Mouse (Mus musculus): ENCODE results near the gene Snx3. TPM values are rescaled to one million over a fixed set of nuclear protein-coding genes. Genes with fewer than 3 reads are reported as not detected.
A peak's percentile ranks its signal among the peaks of the same experiment; 100 is the strongest.

Gene Snx3
- polyA plus RNA-seq, 1 experiment from 2014 or later: 240 TPM

DNA sequence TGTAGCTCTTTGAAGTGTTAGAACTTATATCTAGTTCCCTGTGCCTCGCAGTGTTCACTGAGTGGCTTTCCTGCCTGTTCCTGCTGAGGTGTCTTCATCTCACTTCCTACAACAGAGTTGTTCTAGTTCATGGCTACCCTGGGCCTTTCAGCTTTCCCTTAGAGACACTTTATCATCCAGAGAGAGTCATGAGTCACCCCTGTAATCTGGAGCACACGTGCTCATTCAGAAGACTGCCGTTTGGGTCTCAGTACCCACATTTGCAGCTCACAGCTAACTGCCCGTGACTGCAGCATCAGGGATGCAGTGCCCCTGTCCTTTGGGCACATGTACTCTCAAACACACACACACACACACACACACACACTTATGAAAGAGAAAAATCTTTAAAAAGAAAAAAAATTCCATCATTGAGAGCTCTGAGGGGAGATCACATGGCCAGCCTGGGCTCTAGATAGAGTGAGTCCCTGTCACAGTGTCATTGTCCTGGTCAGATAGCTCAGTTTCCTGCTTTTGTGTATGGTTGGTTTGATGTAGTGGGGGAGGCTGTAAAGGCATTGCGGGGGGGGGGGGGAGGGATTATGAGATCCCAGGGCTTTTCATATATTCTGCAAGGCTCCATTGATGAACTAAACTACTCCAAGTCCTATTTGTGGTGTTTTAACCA is 19.6 kb downstream of the Snx3 start:
- H3K4me3 ChIP-seq: no peak overlapping the region
- no peak for DNase-seq (ENCODE audit: low spot score)
- no peaks in the 10 kb centered on the region for H3K27me3 ChIP-seq (ENCODE audit: low read depth, poor library complexity, severe bottlenecking)
- H3K9me3 ChIP-seq (replicated peaks): no peaks in the 10 kb centered on the region
- peaks cover 4% of the 10 kb centered on the region; the same call in 1 of the 2 replicates for H3K4me1 ChIP-seq
- peaks cover 15% of the 10 kb centered on the region for H3K36me3 ChIP-seq
- WGBS: 81% methylated on average over 5 of the region's 5 CpGs
- no peak overlapping the region for H3K27ac ChIP-seq

DNA sequence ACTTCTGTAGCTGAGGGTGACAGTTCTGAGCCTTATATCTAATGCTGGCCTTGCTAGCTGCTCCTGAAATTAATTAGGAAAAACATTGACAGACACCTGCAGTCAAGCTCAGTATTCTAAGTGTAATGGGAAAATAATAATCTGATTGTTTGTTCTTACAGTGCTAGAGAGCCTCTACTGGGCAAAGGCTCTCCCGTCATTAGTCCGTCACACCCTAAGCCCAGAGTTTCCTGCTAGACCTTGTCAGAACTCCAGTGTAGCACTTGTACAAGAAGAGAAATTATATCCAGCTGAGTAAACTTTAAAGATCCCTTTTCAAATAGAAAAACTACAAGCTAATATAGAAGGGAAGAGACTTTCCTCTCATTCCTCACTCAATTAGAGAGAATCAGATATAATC is 21.1 kb downstream of the Snx3 start:
- Histone ChIP-seq H3K4me3 (no peak overlapping the region), H3K27me3 (ENCODE audit: low read depth, poor library complexity, severe bottlenecking) (no peaks in the 10 kb centered on the region), H3K9me3 (replicated peaks) (no peaks in the 10 kb centered on the region), H3K4me1 (peaks cover 4% of the 10 kb centered on the region; the same call in 1 of the 2 replicates), H3K36me3 (peaks cover 30% of the 10 kb centered on the region), H3K27ac (no peak overlapping the region)
- 91% methylated on average over 2 of the region's 2 CpGs for WGBS
- no peak for DNase-seq (ENCODE audit: low spot score)

DNA sequence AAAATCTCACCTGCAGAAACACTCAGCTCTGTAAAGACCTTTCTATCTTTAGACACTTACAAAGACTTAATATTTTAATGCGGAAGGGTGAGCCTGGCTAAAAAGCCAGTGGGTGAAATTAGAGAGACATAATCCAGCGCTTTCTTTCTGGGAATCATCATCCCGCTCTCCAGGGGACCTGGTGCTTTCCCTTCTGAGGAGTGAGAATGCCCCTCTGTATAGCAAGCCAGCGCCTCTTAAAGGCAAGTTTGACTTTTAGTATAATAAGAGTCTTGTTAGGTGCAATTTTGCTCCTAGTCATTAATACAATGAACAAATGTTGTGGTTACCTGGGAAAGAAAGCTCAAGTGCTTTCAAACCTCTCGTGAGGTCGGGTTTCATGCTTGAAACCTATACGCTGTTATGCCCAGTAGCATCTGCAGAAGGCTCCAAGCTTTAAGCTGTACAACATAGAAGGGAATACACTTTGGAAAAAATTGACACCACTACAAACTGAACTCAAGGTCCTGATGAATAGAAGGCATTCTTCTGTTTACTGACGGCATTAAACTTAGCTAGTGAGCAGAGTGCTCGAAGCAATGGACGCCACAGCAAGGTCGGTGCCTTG is 21.8 kb downstream of the Snx3 start:
- H3K9me3 ChIP-seq (replicated peaks): no peaks in the 10 kb centered on the region
- DNase-seq (ENCODE audit: low spot score): no peak
- peaks cover 4% of the 10 kb centered on the region; the same call in 1 of the 2 replicates for H3K4me1 ChIP-seq
- 87% methylated on average over 11 of the region's 11 CpGs for WGBS
- peaks cover 37% of the 10 kb centered on the region for H3K36me3 ChIP-seq
- H3K27me3 ChIP-seq (ENCODE audit: low read depth, poor library complexity, severe bottlenecking): no peaks in the 10 kb centered on the region
- no peak overlapping the region for H3K27ac ChIP-seq
- H3K4me3 ChIP-seq: no peak overlapping the region

DNA sequence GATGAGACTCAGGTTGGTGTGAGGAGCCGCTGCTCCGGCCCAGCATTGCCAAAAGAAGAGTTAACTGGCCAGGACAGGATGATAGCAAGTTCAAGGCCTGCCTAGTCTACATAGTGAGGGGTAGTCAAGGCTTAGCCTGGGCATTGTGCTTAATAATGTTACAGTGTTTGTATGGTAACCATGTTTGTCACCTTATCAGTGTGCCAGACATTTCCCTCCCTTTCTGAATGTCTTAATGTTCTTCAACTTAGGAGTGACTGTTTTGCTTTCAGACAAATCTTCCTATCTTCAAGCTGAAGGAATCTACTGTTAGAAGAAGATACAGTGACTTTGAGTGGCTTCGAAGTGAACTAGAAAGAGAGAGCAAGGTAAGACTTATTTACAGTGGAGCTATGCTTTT is 23.9 kb downstream of the Snx3 start:
- no peak overlapping the region for H3K4me3 ChIP-seq
- no peaks in the 10 kb centered on the region for H3K27me3 ChIP-seq (ENCODE audit: low read depth, poor library complexity, severe bottlenecking)
- peaks cover 4% of the 10 kb centered on the region; the same call in 1 of the 2 replicates for H3K4me1 ChIP-seq
- H3K9me3 ChIP-seq (replicated peaks): no peaks in the 10 kb centered on the region
- H3K27ac ChIP-seq: no peak overlapping the region
- DNase-seq (ENCODE audit: low spot score): no peak
- peaks cover 56% of the 10 kb centered on the region for H3K36me3 ChIP-seq
- WGBS: 95% methylated on average over 3 of the region's 3 CpGs

DNA sequence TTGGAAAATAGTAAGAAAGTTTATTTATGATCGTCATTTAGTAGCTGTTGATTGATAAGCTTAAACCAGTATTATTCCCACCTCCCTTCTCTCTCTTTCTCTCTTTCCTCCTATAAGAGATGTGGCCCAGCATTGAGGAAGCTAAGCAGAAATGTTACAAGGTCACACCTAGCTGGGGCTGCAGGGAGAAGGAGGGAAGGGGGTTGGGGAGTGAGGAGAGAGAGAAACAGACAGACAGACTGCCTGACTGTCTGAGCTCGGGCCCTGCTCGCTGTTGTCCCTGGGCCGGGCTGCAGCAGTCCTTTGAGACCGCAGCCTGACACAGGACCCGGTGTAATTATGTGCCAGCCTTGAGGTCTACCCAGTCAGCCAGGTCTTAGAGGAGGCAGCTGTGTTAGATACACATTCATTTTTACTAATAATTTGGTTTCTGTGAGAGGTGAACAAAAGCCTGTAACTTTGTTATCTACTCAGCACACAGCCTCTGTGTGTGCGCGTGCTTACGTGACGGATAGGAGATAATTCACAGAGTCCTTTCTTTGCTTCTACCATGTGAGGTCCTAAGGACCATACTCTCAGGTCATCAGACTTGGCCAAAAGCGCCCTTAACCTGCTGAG is 32.1 kb downstream of the Snx3 start:
- H3K4me1 ChIP-seq: no peaks in the 10 kb centered on the region
- no peak overlapping the region for H3K27ac ChIP-seq
- peaks cover 62% of the 10 kb centered on the region for H3K36me3 ChIP-seq
- WGBS: 92% methylated on average over 11 of the region's 11 CpGs
- no peaks in the 10 kb centered on the region for H3K27me3 ChIP-seq (ENCODE audit: low read depth, poor library complexity, severe bottlenecking)
- no peak overlapping the region for H3K4me3 ChIP-seq
- no peaks in the 10 kb centered on the region for H3K9me3 ChIP-seq (replicated peaks)
- DNase-seq (ENCODE audit: low spot score): no peak

DNA sequence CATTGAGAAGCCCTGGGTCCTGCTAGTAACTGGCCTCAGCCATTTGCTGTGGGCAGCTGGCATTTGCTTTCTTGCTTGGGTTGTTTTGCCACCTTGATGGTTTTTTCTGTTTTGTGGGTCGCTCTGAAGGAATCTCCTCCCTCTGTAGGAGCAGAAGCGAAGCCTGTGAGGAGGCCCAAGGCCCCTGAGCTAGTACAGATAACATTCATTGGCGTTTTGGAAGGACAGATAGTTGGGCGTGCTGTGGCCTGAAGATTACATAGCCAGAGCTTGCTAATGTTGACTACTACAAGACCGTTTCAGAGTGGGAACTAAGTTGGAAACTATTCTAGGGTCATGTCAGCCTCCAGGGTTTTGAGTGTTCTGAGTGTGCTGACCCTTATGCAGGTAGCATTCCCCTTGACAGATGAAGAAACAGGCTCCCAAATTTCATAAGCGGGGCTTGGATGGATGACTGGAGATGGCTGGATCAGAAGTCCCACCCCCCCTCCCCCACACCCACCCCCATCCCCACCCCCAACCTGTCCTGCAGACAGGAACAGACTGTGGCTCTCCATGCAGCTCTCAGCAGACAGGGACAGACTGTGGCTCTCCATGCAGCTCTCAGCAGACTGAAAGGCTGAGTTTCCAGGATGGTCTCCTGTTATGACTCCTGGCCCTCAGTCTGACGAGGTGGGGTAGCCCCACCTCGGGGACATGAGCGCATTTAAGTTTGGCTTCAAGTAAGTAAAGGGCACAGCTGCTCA is 35.9 kb downstream of the Snx3 start:
- H3K4me1 ChIP-seq: 0 out of 2 replicates have a peak, but pooled peaks cover 9% of the 10 kb centered on the region
- H3K27me3 ChIP-seq (ENCODE audit: low read depth, poor library complexity, severe bottlenecking): no peaks in the 10 kb centered on the region
- no peaks in the 10 kb centered on the region for H3K9me3 ChIP-seq (replicated peaks)
- peak overlapping the region; percentile 30; the same call in 1 of the 2 replicates for H3K27ac ChIP-seq
- H3K4me3 ChIP-seq: no peak overlapping the region
- DNase-seq (ENCODE audit: low spot score): no peak
- H3K36me3 ChIP-seq: peaks cover 37% of the 10 kb centered on the region
- WGBS: 88% methylated on average over 9 of the region's 9 CpGs

DNA sequence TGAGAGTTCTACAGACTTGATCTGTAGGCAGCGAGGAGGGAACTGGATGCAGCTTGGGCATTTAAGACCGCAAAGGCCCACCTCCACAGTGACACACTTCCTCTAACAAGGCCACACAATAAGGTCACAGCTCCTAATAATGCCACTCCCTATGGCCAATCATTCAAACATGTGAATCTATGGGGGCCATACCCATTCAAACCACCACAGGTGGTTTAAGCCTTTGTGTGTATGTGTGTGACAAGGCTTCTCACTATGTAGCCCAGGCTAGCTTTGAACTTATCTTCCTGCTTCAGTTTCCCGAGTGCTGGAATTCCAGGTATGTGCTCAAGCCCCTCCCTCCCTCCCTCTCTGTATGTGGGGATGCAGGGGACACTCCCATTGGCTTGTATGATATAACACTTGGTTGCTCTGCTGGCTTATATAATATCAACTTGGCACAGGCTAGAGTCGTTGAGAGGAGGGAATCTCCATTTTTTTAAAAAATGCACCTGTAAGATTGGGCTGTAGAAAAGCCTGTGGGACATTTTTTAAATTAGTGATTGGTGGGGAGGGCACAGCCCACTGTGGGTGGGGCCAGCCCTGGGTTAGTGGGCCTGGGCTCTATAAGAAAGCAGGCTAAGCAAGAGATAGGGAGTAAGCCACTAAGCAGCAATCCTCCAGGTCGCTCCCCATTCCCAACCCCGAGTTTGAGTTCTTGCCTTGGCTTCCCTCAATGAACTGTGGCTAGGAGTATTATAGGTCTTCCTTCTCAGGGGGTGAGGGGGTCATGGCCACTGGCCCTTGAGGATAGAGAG is 44.1 kb downstream of the Snx3 start:
- Histone ChIP-seq H3K36me3 (no peaks in the 10 kb centered on the region), H3K27me3 (ENCODE audit: low read depth, poor library complexity, severe bottlenecking) (no peaks in the 10 kb centered on the region), H3K4me3 (no peak overlapping the region), H3K4me1 (no peaks in the 10 kb centered on the region), H3K27ac (no peak overlapping the region), H3K9me3 (replicated peaks) (no peaks in the 10 kb centered on the region)
- DNase-seq (ENCODE audit: low spot score): no peak
- WGBS: 77% methylated on average over 6 of the region's 6 CpGs

DNA sequence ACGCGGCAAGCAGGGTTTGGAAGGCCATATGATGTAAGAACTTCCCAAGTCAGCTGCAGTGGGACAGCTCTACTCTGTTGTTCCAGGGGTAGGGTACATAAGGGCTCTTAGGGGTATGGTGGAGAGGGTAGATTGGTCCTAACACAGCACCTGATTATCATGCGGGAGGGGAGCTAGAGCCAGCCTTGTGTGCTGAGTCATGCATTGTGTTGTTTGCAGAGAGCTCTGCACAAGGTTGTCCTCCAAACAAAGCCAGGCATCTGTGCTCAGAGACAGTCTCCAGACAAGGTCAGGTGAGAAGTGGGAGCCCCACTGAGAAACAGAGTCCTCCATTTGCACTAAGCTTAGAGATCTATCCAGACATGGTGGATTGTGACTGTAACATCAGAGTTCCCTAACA is 44.7 kb downstream of the Snx3 start:
- 95% methylated on average over 3 of the region's 3 CpGs for WGBS
- DNase-seq (ENCODE audit: low spot score): no peak
- H3K4me1 ChIP-seq: no peaks in the 10 kb centered on the region
- no peaks in the 10 kb centered on the region for H3K27me3 ChIP-seq (ENCODE audit: low read depth, poor library complexity, severe bottlenecking)
- no peaks in the 10 kb centered on the region for H3K36me3 ChIP-seq
- H3K4me3 ChIP-seq: no peak overlapping the region
- H3K27ac ChIP-seq: no peak overlapping the region
- H3K9me3 ChIP-seq (replicated peaks): no peaks in the 10 kb centered on the region

DNA sequence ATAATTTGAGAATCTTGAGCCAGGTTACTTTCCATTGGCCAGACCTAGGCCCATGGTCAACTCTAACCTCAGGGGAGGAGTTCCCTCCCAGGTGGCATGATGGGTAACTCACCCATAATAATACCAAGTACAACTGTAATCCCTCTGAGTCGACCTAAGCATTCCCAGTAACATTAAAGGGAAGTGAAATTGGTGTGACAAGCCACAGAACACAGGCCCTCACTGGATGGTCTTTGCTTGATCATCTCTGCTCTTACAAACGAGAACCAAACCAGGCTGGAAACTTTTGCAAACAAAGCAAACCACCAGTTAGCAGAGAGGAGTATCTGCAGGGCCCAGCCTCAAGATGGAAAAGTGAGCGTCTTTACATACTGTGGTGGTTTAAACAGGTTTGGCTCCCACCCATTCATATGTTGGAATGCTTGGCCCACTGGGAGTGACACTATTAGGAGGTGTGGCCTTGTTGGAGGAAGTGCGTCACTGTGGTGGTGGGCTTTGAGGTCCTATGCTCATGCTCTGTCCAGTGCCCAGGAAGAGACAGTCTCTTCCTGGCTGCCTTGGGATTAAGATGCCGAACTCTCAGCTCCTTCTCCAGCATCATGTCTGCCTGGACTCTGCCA is 57.9 kb downstream of the Snx3 start:
- Histone ChIP-seq H3K27me3 (ENCODE audit: low read depth, poor library complexity, severe bottlenecking) (peaks cover 16% of the 10 kb centered on the region), H3K9me3 (replicated peaks) (no peaks in the 10 kb centered on the region)
- 81% methylated on average over 5 of the region's 5 CpGs for WGBS

DNA sequence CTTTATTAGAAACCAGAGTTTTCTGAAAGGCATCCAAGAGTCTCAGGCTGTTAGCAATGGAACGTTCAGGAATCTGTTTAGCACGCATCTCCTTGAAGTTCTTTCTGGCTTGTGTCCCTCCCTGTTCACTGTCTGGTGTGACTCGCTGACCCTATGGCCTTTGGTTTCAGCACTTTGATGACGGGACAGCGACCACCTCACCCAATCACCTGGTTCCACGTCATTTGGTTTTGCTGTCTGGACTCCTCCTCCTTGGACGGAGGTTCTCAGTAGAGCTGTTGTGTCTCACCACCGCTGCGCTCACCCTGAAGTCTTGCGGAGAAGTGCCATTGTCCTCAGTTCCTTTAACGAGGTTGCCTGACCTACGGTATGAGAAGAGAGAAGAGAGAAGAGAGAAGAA is 60.4 kb downstream of the Snx3 start:
- Histone ChIP-seq H3K4me1 (0 out of 2 replicates have a peak, but pooled peaks cover 5% of the 10 kb centered on the region), H3K9me3 (replicated peaks) (no peaks in the 10 kb centered on the region), H3K27ac (no peak overlapping the region), H3K4me3 (no peak overlapping the region), H3K36me3 (no peaks in the 10 kb centered on the region), H3K27me3 (ENCODE audit: low read depth, poor library complexity, severe bottlenecking) (peaks cover 40% of the 10 kb centered on the region)
- WGBS: 2% methylated on average over 12 of the region's 12 CpGs
- DNase-seq (ENCODE audit: low spot score): peak; percentile 84

More for the DNA sequence above, 57.9 kb downstream of the Snx3 start:
- Histone ChIP-seq H3K36me3 (no peaks in the 10 kb centered on the region), H3K4me3 (no peak overlapping the region), H3K4me1 (0 out of 2 replicates have a peak, but pooled peaks cover 5% of the 10 kb centered on the region), H3K27ac (no peak overlapping the region)
- no peak for DNase-seq (ENCODE audit: low spot score)

DNA sequence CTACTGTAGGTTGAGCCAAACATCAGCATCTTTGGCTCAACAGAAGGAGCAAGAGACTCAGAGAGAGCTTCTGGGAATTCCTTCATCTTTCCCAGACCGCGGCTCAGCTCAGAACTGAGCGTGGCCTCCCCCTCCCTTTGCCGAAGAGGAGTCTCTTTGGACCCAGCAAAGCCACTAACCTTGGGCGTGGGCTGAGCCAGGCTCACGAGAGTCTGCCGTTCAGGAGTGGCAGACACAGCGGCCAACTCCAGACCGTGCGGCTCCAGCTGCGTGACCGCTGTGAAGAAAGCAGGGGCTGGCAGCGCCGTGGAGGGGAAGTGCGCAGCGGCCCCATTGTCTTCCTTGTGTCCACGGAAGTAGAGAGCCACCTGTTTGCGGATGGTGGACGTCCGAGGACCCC is 70.7 kb downstream of the Snx3 start:
- Histone ChIP-seq H3K27ac (no peak overlapping the region), H3K9me3 (replicated peaks) (no peaks in the 10 kb centered on the region), H3K36me3 (no peaks in the 10 kb centered on the region), H3K4me3 (peak overlapping the region; percentile 8; the same call in 1 of the 2 replicates), H3K27me3 (ENCODE audit: low read depth, poor library complexity, severe bottlenecking) (peaks cover 100% of the 10 kb centered on the region), H3K4me1 (peaks cover 4% of the 10 kb centered on the region; the same call in 1 of the 2 replicates)
- WGBS: 2% methylated on average over 20 of the region's 20 CpGs
- no peak for DNase-seq (ENCODE audit: low spot score)

DNA sequence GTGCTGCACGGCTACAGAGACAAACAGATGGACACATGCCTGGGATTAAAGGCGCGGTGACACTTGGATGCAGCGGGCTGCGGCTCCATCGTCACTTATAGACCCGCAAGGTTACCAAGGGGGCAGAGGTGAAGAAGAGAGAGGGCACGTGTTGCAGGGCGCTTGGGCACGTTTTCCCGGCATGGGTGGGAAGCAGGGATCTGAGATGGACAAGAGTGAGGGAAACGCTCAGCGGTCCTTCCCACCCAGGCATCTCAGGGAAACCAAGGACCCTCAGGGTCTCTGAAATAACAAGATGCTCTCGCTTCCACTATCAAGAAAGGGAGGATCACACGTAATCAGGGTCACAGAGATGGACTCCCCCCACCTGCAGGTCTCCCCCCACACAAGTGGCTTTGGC is 71.1 kb downstream of the Snx3 start:
- H3K27me3 ChIP-seq (ENCODE audit: low read depth, poor library complexity, severe bottlenecking): peaks cover 100% of the 10 kb centered on the region
- H3K9me3 ChIP-seq (replicated peaks): no peaks in the 10 kb centered on the region
- peak overlapping the region; percentile 8; the same call in 1 of the 2 replicates for H3K4me3 ChIP-seq
- 2% methylated on average over 15 of the region's 15 CpGs for WGBS
- H3K27ac ChIP-seq: no peak overlapping the region
- H3K4me1 ChIP-seq: peaks cover 4% of the 10 kb centered on the region; the same call in 1 of the 2 replicates
- no peaks in the 10 kb centered on the region for H3K36me3 ChIP-seq
- no peak for DNase-seq (ENCODE audit: low spot score)
